Mouse (Mus musculus) lung, embryonic 15.5 days (tissue): ENCODE data around the gene Ttc9. TPM values are rescaled to one million over a fixed set of nuclear protein-coding genes. Genes with fewer than 3 reads are reported as not detected.
A peak's percentile ranks its signal among the peaks of the same experiment; 100 is the strongest.

Source experiments
- ATAC-seq: fragments of 200-750 bp; cut with Nextera tagmentation; 2 replicates; pipeline ENCODE4 v1.8.0; 2017; ENCODE audit warnings: moderate number of reproducible peaks, borderline replicate concordance; ENCODE audit not compliant: low FRiP score, low TSS enrichment; ENCODE audit errors: extremely low read depth
- H3K27ac ChIP-seq: fragments of 300-500 bp; sonication (generic); 2 replicates; pipeline ENCODE4 v1.5.1; 2015; ENCODE audit warnings: moderate library complexity, mild to moderate bottlenecking, inconsistent platforms
- H3K27me3 ChIP-seq: fragments of 300-500 bp; sonication (generic); 2 replicates; pipeline ENCODE4 v1.6.1; 2015; ENCODE audit warnings: inconsistent platforms
- H3K36me3 ChIP-seq: fragments of 300-500 bp; sonication (generic); 2 replicates; pipeline ENCODE4 v1.6.1; 2015; ENCODE audit warnings: inconsistent platforms
- H3K4me1 ChIP-seq: fragments of 300-500 bp; sonication (generic); 2 replicates; pipeline ENCODE4 v1.6.1; 2015; ENCODE audit warnings: inconsistent platforms
- H3K4me2 ChIP-seq: fragments of 300-500 bp; sonication (generic); 2 replicates; pipeline ENCODE4 v1.6.1; 2015; ENCODE audit warnings: inconsistent platforms, mild to moderate bottlenecking, moderate library complexity
- H3K4me3 ChIP-seq: fragments of 300-500 bp; sonication (generic); 2 replicates; pipeline ENCODE4 v1.5.1; 2015; ENCODE audit warnings: mild to moderate bottlenecking, inconsistent platforms
- H3K9ac ChIP-seq: fragments of 300-500 bp; sonication (generic); 2 replicates; pipeline ENCODE4 v1.6.1; 2015; ENCODE audit warnings: inconsistent platforms
- H3K9me3 ChIP-seq: fragments of 300-500 bp; sonication (generic); 2 replicates; pipeline ENCODE4 v1.6.1; 2016; ENCODE audit warnings: inconsistent platforms
- WGBS: fragments of 180-500 bp; shearing (Covaris S2); methylation state at CpG from one replicate; pipeline ENCODE4 v1.1.7; 2015; 5-methylcytosine and 5-hydroxymethylcytosine counted together
- polyA plus RNA-seq: library from polyadenylated mRNA; unstranded; fragments of >200 nt; fragmentation: Nextera tagmentation; extraction: Ambion mirVana; gene quantifications from 2 replicates; pipeline ENCODE4 v1.2.1, GENCODE M21; 2015

The Ttc9 gene
- polyA plus RNA-seq, 1 experiment from 2014 or later: 5.6 TPM

DNA sequence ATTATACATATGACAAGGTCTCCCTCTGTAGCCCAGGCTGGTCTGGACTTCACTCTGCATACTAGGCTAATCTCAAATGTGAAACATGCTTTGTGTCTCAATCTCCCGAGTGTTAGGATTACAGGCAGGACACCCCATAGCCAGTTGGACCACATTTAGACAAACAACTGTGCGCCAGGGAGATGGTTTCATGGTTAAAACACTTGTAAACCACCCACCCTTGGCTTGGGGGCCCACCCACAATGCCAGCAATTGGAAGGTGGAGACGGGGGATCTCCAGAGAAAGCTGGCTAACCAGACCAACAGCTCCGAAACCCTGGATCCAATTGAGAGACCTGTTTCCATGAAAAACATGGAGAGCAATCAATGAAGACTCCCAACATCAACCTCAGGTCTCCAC lies 3.0 kb upstream of the Ttc9 start:
- Histone ChIP-seq H3K4me3 (no peak overlapping the region), H3K4me2 (no peak overlapping the region), H3K27me3 (peaks cover 50% of the 10 kb centered on the region), H3K9ac (no peak overlapping the region), H3K9me3 (no peaks in the 10 kb centered on the region), H3K4me1 (peaks cover 11% of the 10 kb centered on the region; the same call in 1 of the 2 replicates), H3K27ac (no peak overlapping the region), H3K36me3 (no peaks in the 10 kb centered on the region)
- no peak for ATAC-seq
- 63% methylated on average over 4 of the region's 4 CpGs for WGBS

DNA sequence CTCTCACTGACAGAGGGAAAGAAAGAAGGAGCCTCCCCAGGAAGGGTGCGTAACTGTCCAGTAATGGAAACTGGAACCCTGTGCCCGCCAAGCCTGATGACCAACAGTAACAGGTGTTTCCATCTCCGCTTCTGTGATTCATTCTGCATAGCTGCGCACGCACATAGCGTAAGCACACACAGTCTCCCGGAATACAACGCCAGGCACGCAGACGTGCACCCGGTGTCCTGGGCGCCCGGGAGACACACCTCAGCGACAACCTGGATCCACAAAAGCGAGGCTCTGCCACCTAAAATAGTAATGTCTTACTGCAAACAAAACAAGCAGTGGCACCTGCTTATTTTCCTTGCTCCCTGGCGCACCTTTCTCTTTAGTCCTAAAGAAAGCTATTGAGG lies 532 bp upstream of the Ttc9 start:
- peak overlapping the region; percentile 86 for H3K4me2 ChIP-seq
- no peaks in the 10 kb centered on the region for H3K36me3 ChIP-seq
- H3K9me3 ChIP-seq: no peaks in the 10 kb centered on the region
- WGBS: 3% methylated on average over 16 of the region's 16 CpGs
- H3K9ac ChIP-seq: peak overlapping the region; percentile 56
- peak overlapping the region; percentile 83 for H3K27ac ChIP-seq
- peak overlapping the region; percentile 58 for H3K4me3 ChIP-seq
- ATAC-seq: peak; percentile 37; the same call in 1 of the 2 replicates
- H3K4me1 ChIP-seq: peaks cover 11% of the 10 kb centered on the region; the same call in 1 of the 2 replicates
- peaks cover 51% of the 10 kb centered on the region for H3K27me3 ChIP-seq

DNA sequence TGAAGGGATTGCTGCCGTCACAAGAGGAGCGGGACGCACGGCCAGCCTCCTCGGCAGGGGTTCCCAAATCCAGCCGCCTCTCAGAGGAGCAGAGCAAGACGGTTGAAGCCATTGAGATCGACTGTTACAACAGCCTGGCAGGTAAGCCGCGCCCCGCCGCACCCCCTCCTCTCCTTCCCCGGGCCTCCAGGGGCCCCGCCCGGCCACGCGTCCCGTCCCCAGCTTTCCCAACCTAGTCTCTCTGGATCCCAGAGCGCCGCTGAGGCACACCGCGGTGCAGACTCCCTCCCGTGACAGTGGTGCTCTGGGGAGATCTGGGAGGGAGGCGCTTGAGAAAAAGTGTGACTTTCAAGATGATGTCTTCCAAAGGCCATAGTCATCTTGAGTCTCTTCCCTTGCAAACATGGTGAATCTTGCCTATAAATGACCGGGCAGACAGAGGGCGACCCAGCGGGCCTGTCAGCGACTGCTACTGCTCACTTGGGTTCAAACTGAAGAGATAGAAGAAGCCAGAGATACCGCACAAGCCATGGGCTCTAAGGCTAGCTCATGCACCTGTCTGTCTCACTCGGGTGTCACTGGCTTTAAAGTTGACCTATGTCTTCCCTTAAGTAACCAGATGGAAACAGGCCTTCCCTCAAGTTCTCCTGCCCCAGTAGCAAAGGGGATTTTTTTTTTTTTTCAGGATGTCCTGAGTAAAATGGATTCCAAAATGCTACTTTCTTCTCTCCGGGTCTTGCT lies 782 bp downstream of the Ttc9 start:
- peak; percentile 24 for ATAC-seq
- 2% methylated on average over 31 of the region's 31 CpGs for WGBS

DNA sequence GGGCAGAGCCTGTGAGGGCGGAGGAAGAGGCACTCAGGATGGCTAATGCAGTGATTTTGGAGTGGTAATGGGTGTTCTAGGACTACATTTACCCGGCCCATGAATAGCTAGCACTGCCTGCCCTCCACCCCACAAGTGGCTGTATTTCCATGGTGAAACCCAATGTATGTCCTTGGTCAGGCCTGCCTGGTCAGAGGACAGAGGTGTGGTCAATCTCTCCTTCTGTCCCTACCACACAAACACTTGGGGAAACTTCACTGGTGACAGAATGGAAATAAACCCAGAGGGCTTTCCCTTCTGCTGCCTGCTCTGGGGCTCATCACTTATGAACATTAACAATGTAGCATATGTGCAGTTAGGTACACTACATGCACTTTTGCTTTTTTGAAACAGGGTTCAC lies 2.2 kb downstream of the Ttc9 start:
- Histone ChIP-seq H3K36me3 (no peaks in the 10 kb centered on the region), H3K4me3 (no peak overlapping the region), H3K9me3 (no peaks in the 10 kb centered on the region), H3K9ac (no peak overlapping the region), H3K4me1 (peaks cover 11% of the 10 kb centered on the region; the same call in 1 of the 2 replicates), H3K27ac (no peak overlapping the region), H3K4me2 (0 out of 2 replicates have a peak overlapping the region, but pooled peaks have one; percentile 86), H3K27me3 (peaks cover 47% of the 10 kb centered on the region)
- 77% methylated on average over 2 of the region's 2 CpGs for WGBS
- no peak for ATAC-seq

More for the DNA sequence above, 782 bp downstream of the Ttc9 start:
- Histone ChIP-seq H3K9ac (peak overlapping the region; percentile 56), H3K27me3 (peaks cover 51% of the 10 kb centered on the region), H3K4me3 (peak overlapping the region; percentile 58), H3K4me1 (peaks cover 11% of the 10 kb centered on the region; the same call in 1 of the 2 replicates), H3K36me3 (no peaks in the 10 kb centered on the region), H3K27ac (peak overlapping the region; percentile 83), H3K9me3 (no peaks in the 10 kb centered on the region), H3K4me2 (peak overlapping the region; percentile 86)

DNA sequence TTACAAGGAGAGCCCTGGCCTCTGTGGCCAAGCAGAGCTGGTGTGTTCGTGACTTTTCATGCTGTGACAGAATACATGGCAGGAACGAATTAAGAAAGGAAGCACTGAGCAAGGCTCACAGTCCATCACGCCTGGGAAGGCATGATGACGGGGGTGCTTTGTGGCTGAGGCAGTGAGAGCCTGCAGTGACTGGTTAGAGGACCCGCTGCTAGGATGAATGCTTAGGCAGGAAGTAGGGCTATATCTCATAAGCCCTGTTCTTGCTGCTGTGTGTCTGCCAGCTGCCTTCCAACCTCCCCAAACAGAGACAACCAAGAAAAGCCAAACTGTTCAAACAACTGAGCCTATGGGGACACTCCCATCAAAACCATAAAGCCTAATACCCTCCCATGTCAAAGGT lies 9.6 kb downstream of the Ttc9 start:
- Histone ChIP-seq H3K27me3 (no peaks in the 10 kb centered on the region), H3K36me3 (no peaks in the 10 kb centered on the region), H3K4me1 (0 out of 2 replicates have a peak, but pooled peaks cover 3% of the 10 kb centered on the region), H3K9me3 (no peaks in the 10 kb centered on the region), H3K4me3 (no peak overlapping the region), H3K4me2 (no peak overlapping the region), H3K27ac (no peak overlapping the region), H3K9ac (no peak overlapping the region)
- no peak for ATAC-seq
- 51% methylated on average over 5 of the region's 5 CpGs for WGBS

DNA sequence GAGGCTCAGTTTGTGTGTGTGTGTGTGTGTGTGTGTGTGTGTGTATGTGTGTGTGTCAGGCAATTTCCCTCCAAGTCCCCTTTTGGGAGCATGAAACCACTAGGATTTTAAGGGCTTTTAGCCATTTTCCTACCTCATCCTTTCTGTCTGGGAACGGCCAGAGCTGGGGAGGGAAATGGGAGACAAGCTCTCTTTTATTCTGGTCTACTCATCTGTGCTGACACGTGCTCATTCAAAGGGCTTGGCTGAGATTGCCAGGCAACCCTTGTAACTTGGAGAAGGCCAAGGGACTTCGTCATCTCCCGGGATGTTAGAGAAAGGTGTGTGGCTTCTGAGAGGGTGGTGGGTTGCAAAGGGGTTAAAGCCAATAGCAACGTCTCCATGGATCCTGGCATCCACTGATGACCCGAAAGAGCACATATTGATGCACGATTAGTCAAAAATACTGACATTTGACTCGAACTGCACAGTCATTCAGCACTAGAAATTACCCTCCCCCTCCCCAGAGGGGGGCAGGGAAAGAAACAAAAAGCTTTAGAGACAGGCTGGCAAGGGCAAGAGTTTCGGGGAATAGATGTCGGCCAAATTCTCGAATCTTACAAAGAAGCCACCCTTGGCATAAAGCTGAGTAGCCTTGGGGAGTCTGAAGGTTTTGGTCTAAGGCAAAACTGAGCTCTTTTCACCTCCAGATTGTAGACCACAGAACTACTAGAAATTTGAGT lies 11.5 kb downstream of the Ttc9 start:
- Histone ChIP-seq H3K27ac (no peak overlapping the region), H3K4me3 (no peak overlapping the region), H3K27me3 (no peaks in the 10 kb centered on the region), H3K4me2 (no peak overlapping the region), H3K4me1 (0 out of 2 replicates have a peak, but pooled peaks cover 3% of the 10 kb centered on the region), H3K9me3 (no peaks in the 10 kb centered on the region), H3K36me3 (no peaks in the 10 kb centered on the region), H3K9ac (no peak overlapping the region)
- WGBS: 66% methylated on average over 11 of the region's 11 CpGs
- ATAC-seq: no peak

DNA sequence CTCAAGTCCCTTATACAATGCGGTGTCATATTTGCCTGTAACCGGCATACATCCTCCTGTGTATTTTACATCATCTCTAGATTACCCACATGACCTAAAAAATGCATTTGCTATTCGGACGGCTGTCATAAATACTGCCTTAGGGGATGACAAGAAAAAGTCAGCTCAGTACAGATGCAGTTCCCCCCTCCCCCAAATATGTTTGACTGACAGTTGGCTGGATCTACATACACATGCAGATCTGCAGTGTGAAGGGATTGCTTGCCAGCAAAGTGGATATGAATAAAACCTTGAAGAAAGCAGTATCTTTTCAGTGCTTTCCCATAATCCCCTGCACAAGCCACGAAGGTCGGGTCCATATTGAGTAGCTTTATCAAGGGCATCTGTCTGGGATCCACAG lies 15.8 kb downstream of the Ttc9 start:
- no peak overlapping the region for H3K4me3 ChIP-seq

DNA sequence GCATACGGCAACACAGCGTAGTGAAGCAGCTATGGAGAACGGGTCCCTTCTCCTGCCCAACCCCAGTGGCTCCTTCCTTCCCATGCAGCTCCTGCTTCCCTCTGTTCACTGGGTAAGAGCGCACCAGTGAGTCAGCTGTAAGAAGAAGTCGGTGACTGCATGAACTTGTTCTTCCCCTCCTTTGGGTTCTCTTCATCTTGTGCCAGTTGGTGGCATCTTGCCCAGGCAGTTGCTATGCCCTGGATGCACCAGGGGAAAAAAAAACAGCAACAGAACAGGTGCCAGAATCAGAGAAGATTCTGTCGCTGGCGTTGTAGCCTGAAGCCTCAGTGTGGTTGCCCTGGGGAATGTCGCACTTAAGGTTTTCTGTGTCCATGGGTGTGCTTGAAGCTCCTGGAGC lies 22.3 kb downstream of the Ttc9 start:
- 84% methylated on average over 8 of the region's 8 CpGs for WGBS
- H3K27me3 ChIP-seq: no peaks in the 10 kb centered on the region

More for the DNA sequence above, 15.8 kb downstream of the Ttc9 start:
- no peak for ATAC-seq
- no peak overlapping the region for H3K27ac ChIP-seq
- no peaks in the 10 kb centered on the region for H3K9me3 ChIP-seq
- no peak overlapping the region for H3K4me2 ChIP-seq
- H3K9ac ChIP-seq: no peak overlapping the region
- H3K27me3 ChIP-seq: no peaks in the 10 kb centered on the region
- H3K36me3 ChIP-seq: no peaks in the 10 kb centered on the region
- 84% methylated on average over 6 of the region's 6 CpGs for WGBS
- no peaks in the 10 kb centered on the region for H3K4me1 ChIP-seq

DNA sequence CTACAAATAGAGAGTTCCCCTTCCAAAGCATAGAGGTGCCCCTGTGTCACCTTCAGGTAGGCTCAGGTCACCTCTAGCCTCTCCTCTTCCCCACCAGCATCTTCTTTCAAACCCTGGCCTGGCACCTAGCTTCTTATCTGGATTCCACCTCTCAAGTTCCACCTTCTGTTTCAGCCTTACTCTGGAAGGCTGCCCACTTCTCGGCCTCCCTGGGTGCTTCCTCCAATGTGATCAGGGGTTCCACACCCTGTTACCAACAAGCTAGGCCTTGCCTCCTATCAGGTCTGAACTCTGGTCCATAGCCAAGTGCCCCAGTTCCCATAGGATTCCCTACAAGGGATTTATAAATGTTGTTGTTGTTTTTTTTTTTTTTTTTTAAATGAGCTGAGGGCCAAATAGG lies 26.3 kb downstream of the Ttc9 start:
- H3K4me2 ChIP-seq: no peak overlapping the region
- H3K36me3 ChIP-seq: no peaks in the 10 kb centered on the region
- H3K27me3 ChIP-seq: no peaks in the 10 kb centered on the region
- 77% methylated on average over 1 of the region's 1 CpGs for WGBS
- H3K9ac ChIP-seq: no peak overlapping the region
- no peak overlapping the region for H3K4me3 ChIP-seq
- H3K4me1 ChIP-seq: no peaks in the 10 kb centered on the region
- no peak for ATAC-seq
- H3K27ac ChIP-seq: no peak overlapping the region
- H3K9me3 ChIP-seq: no peaks in the 10 kb centered on the region

More for the DNA sequence above, 22.3 kb downstream of the Ttc9 start:
- Histone ChIP-seq H3K4me3 (no peak overlapping the region), H3K36me3 (no peaks in the 10 kb centered on the region), H3K9ac (no peak overlapping the region), H3K9me3 (no peaks in the 10 kb centered on the region), H3K4me1 (no peaks in the 10 kb centered on the region), H3K4me2 (no peak overlapping the region), H3K27ac (no peak overlapping the region)
- ATAC-seq: no peak

DNA sequence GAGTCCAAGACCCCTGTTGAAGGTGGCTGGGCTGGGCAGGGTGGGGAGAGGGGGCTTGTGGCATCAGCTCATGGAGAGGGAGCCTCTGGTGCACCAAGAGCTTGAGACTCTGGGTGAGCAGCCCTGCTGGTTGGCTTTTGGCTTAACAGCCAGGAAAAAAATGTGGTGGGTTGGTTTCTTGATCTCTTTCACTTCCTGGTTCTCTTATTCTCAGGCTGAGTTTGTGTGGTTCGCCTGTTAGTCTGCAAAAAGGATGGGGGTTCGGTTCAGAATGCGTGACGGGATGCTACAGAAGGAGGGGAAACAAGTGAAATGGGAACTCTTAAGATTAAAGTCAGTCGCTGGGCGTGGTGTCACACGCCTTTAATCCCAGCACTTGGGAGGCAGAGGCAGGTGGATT lies 27.0 kb downstream of the Ttc9 start:
- WGBS: 85% methylated on average over 7 of the region's 7 CpGs
- H3K4me2 ChIP-seq: no peak overlapping the region
- no peak for ATAC-seq
- H3K9ac ChIP-seq: no peak overlapping the region
- H3K27ac ChIP-seq: no peak overlapping the region
- H3K36me3 ChIP-seq: no peaks in the 10 kb centered on the region
- H3K9me3 ChIP-seq: no peaks in the 10 kb centered on the region
- H3K27me3 ChIP-seq: no peaks in the 10 kb centered on the region
- H3K4me3 ChIP-seq: no peak overlapping the region
- no peaks in the 10 kb centered on the region for H3K4me1 ChIP-seq

DNA sequence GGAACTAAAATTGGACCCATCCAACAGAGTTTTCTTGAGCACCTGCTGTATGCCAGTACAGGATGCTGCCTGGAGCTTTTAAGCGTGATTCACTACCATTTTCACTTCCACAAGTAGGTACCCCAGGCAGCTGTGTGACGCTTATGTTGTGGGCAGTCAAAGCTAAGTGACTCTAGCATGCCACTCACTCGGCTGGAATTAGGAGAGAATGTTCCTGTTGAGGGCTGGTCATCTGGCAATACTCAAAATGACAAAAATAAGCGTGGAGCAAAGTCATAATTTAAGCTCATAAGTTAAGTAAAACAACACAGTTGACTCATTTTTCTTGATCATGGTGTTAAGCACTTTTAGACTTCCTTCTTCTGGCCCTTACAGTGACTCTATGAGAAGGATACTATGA lies 31.0 kb downstream of the Ttc9 start:
- no peaks in the 10 kb centered on the region for H3K36me3 ChIP-seq
- no peak overlapping the region for H3K9ac ChIP-seq
- H3K4me3 ChIP-seq: no peak overlapping the region
- H3K27ac ChIP-seq: no peak overlapping the region
- no peaks in the 10 kb centered on the region for H3K9me3 ChIP-seq
- 71% methylated on average over 4 of the region's 4 CpGs for whole genome bisulfite sequencing
- H3K4me1 ChIP-seq: no peaks in the 10 kb centered on the region
- H3K27me3 ChIP-seq: no peaks in the 10 kb centered on the region
- no peak for ATAC-seq
- no peak overlapping the region for H3K4me2 ChIP-seq

DNA sequence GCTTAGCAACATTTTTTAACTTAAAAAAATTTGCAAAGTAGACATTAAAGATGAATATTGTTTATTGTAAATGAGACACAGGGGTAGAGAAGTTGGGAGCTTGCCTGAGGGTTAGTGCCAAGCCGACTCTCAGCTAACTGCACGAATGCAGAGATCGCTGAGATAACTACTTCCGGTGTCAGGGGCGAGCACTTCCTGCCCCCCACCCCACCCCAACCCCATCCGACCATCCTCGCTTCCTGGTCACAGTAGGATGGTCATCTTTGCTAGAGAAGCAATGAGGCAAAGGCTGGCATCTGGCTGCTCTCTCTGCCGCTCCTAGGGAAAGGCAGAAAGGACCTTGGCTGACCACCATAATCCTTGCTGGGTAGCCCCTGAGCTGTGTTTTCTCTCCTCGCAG lies 32.1 kb downstream of the Ttc9 start:
- 81% methylated on average over 9 of the region's 9 CpGs for WGBS

More for the DNA sequence above, 32.1 kb downstream of the Ttc9 start:
- H3K27ac ChIP-seq: no peak overlapping the region
- no peaks in the 10 kb centered on the region for H3K36me3 ChIP-seq
- H3K4me2 ChIP-seq: no peak overlapping the region
- ATAC-seq: no peak
- H3K9ac ChIP-seq: no peak overlapping the region
- H3K9me3 ChIP-seq: no peaks in the 10 kb centered on the region
- H3K27me3 ChIP-seq: no peaks in the 10 kb centered on the region
- H3K4me1 ChIP-seq: no peaks in the 10 kb centered on the region
- no peak overlapping the region for H3K4me3 ChIP-seq
